Mouse (Mus musculus): ENCODE data around the gene Rnf26. TPM values are rescaled to one million over a fixed set of nuclear protein-coding genes. Genes with fewer than 3 reads are reported as not detected.

Rnf26 gene
- total RNA-seq, 2 experiments from 2014 or later = 22.0 to 22.9 TPM

DNA sequence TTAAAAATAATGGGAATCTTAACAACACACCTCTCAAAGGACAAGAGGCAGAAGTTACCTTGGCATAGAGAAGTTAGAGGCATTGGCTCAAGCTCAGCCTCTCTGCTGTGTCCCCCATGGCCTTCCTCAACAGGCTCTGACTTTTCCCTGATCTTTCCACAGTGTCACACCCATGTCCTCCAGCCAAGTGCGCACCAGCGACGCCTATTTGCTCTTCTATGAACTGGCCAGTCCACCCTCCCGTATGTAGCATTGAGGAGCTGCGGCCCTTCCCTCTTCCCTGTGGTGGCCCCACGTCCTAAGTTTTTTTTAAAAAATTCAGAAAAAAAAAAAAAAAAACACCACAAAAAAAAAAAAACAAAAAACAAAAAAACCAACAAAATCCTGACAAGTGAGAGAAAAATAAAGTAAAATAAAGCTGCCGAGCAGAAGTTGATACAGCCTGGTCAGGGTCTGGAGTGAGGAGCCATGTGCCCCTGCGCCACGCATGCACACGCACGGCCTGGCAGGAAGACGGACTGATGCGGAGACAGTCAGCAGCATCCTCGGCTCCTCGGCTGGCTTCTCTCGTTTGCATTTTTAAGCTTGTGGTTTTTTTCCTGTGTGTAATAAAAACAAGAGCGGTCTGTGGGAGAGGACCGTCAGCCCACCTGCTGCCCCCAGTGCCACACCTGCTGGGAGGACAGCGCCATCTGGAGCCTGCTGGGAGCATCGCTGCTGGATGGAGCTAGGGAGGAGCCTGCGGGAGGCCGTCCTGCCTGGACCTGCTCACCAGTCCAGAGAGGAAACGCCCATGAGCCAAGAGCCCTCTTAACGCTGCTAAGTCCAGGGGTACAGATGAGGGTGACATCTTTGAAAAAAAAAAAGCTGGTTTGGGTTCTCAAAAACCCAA lies 19.5 kb downstream of the Rnf26 start:
- peak in 1 of 2 experiments; percentile 76 for DNase-seq (ENCODE audit: low spot score in 2 of 2)

- DNase-seq (ENCODE audit: low spot score in 2 of 2) = no peak
These were observed 24.3 kb downstream of the Rnf26 start for GRCm38 (mm10) chr9:44088877-44089608.

- DNase-seq (ENCODE audit: low spot score in 2 of 2) = no peak
These were observed 25.4 kb downstream of the Rnf26 start for GRCm38 (mm10) chr9:44087761-44088455.

GRCm38 (mm10) chr9:44086960-44087359 lies 26.4 kb downstream of the Rnf26 start:
- DNase-seq (ENCODE audit: low spot score in 2 of 2) = no peak

- DNase-seq (ENCODE audit: low spot score in 2 of 2) = no peak
These were observed 27.3 kb downstream of the Rnf26 start for GRCm38 (mm10) chr9:44085741-44086665.

DNA sequence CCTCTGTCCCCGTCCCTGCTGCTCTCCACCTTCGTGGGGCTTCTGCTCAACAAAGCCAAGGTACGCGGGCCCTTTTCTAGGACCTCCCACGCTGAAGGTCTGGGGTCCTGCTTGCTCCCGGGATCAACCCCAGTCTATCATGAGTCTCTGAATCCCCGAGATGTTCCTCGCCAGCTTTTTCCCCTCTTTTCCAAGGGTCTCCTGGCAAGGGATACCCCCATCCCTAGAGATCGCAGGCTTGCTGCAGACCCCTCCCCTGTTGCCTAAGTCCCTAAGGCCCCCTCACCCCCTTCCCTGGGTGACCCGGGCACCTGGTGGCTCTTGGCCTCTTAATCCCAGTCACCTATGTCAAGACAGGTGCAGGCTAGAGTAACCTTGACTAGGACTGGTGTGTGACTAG lies 28.0 kb downstream of the Rnf26 start:
- no peak for DNase-seq (ENCODE audit: low spot score in 2 of 2)

DNA sequence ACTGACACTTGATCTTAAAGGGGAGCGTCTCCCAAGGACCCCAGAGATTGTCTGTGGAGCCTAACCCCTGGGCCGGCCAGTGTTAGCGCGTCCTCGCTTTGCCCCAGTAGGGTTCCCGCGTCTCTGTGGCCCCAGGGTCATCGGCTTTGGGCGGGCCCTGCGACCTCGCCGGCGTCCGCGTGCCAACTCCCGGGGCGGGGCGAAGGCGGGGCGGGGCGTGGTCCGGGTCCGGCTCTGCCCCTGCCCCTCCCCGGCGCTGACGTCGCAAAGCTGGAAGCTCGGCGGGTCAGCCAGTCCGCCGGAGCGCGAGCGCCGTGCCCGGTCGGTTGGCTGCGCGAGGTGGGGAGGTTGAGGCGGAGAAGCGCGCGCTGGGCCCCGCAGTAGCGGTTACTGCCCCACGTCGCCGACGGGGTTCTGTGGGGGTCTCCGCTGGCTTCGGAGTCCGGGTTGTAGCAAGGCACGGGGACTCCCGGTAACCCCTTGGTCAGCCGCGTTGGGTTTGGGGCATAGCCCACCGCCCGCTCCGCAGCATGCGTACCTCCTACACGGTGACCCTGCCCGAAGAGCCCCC lies 28.6 kb downstream of the Rnf26 start:
- peak; percentile 90 to 92 for DNase-seq (ENCODE audit: low spot score in 2 of 2)

- DNase-seq (ENCODE audit: low spot score in 2 of 2) = no peak
These were observed 29.1 kb downstream of the Rnf26 start for GRCm38 (mm10) chr9:44084236-44084635.

DNA sequence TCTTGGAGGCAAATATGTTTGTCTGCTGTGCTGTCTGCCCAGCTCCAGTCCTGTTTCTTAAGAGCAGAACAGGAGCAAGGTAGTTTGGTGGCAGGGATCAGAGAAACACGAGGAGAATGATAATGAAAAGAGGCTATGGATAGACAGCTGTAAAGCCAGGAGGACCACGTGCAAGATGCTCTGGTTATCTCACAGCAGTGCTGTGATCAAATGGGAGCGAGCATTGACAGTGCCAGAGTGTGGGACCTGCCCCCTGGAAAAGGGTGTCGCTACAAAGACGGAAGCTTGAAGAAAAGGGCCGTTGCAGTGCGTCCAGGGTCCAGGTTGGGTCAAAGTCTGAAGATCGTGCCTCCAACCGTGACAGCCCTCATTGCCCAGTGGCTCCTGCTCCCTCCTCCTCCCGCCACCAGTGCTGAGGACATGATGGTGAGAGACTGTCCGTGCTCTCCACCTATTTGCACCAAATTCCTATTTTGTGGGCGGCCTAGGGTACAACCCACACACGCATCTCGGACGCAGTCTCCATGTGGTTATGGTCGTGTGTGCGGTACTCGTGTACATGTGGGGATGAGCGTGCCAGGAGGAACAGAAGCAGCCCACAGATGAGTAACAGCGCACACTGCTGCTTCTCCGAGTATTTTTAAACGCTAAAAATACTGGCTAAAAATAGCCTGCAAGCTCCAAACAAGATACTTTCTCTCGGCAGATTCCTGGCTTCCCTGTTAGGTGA lies 29.8 kb downstream of the Rnf26 start:
- no peak for DNase-seq (ENCODE audit: low spot score in 2 of 2)

GRCm38 (mm10) chr9:44082266-44082665 lies 31.1 kb downstream of the Rnf26 start:
- DNase-seq (ENCODE audit: low spot score in 2 of 2) = no peak

DNA sequence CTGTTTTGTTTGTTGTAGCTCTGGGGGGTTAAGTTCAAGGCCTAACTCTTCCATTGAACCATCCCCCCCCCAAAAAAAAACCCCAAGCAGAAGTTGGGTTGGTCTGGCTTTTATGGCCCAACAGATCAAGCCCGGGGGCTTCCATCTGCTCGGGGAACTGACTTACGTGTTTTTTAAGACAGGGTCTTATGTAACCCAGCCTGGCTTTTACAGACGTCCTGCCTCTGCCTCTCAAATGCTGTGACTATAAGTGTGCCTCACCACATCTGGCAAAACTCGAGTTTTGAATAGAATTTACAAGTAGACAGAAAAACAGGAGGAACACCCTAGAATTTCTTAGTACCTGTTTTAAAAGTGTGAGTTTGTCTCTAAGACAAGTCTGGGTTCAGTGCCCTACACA lies 31.7 kb downstream of the Rnf26 start:
- DNase-seq (ENCODE audit: low spot score in 2 of 2) = no peak

GRCm38 (mm10) chr9:44080953-44081352 lies 32.4 kb downstream of the Rnf26 start:
- DNase-seq (ENCODE audit: low spot score in 2 of 2) = no peak

GRCm38 (mm10) chr9:44079997-44080780 lies 33.1 kb downstream of the Rnf26 start:
- no peak for DNase-seq (ENCODE audit: low spot score in 2 of 2)

- DNase-seq (ENCODE audit: low spot score in 2 of 2) = peak in 1 of 2 experiments; percentile 71
These were observed 34.2 kb downstream of the Rnf26 start for GRCm38 (mm10) chr9:44078955-44079756.

- no peak for DNase-seq (ENCODE audit: low spot score in 2 of 2)
These were observed 35.0 kb downstream of the Rnf26 start for GRCm38 (mm10) chr9:44078136-44078797.

DNA sequence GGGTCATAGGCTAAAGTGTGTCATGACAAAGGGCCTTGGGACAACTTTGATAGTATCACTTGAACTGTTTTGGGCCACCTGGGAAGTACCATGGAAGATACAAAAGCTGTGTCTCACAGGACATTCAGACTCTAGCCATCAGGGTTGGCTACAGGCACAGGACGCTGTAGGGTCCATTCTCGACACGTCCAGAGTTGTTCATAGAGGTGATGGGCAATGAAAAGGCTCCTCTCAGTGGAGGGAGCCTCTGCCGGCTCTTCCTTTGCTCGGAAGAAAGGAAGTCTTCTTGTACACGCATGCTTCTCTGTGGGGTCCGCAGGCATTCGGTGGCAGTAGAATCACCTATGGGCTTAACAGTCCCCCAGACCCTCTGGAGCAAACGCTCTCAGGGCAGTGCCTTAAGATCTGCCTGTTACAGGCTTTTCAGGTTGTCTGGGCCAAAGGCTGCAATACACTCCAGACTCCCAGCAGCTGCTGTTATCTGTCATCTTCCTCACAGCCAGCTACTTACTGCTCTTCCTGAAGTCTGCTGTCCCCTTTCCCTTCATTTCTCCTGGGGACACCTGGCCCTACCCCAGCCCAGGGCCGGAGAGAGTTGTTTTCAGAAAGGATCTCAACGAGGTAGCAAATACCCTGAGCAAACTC lies 35.9 kb downstream of the Rnf26 start:
- DNase-seq (ENCODE audit: low spot score in 2 of 2) = no peak

- DNase-seq (ENCODE audit: low spot score in 2 of 2) = peak in 1 of 2 experiments; percentile 70
These were observed 36.6 kb downstream of the Rnf26 start for GRCm38 (mm10) chr9:44076764-44077120.

All from gastrocnemius, postnatal 4 days (tissue).